15 mouse cellular contexts compared by ENCODE assay signal in genomic region chr3:65922420-65922819, GRCm38 (mm10). TPM values are rescaled to one million over a fixed set of nuclear protein-coding genes. Genes with fewer than 3 reads are reported as not detected.
DNase-seq lines count a peak whose midpoint lies in the region; ATAC-seq and TF ChIP-seq lines count a peak whose summit lies in the region.
"Had no signal": no experiment of that assay in that cellular context is flagged by ENCODE, and none has a peak within 500 bp of the region (broad histone marks: within the 10 kb centered on the region; RNA-seq: fewer than 3 reads in every experiment).

No protein-coding gene starts in this region.

- TF ChIP-seq CTCF in kidney, adult 2 months (conservative IDR thresholded peaks at IDR 0.05; ENCODE audit: insufficient read depth, insufficient read length, low read depth, low read length): no peak

- no peaks in the 10 kb centered on the region for H3K27me3 ChIP-seq in kidney, adult 2 months (replicated peaks; ENCODE audit: control insufficient read depth, insufficient read depth, low read length)
- H3K27me3 ChIP-seq: forebrain, embryonic 12.5 days had no signal

- ATAC-seq in inflammation-experienced regulatory T-cells, adult 6 months: peak; percentile 94
- ATAC-seq: hindbrain, embryonic 16.5 days had no signal

- TF ChIP-seq POLR2A in kidney, adult 2 months (IDR thresholded peaks at IDR 0.05; ENCODE audit: low read depth, low read length): no peak

- peak; percentile 25 for DNase-seq in kidney, adult 2 months
- DNase-seq in kidney, adult 18-20 months: no peak
- peak; percentile 86 for DNase-seq in 416B (ENCODE audit: low read depth)
- peak; percentile 36 for DNase-seq in CD4-positive helper T cell, adult 2 months (ENCODE audit: low read depth, low spot score)
- no peak for DNase-seq in yolk sac, embryonic 10.5 days (ENCODE audit: low spot score)
- no peak for DNase-seq in thymus, adult 18-20 months
- no peak for DNase-seq in urinary bladder, adult 2 months (ENCODE audit: low spot score)
- DNase-seq: cerebellum, adult 11 months; liver; lung, postnatal 36 days; right cerebral cortex, postnatal 14 days had no signal

- H3K36me3 ChIP-seq in kidney, adult 2 months (ENCODE audit: control insufficient read depth, insufficient read depth, low read length): no peaks in the 10 kb centered on the region
- H3K36me3 ChIP-seq: embryonic facial prominence, embryonic 10.5 days; forebrain, embryonic 12.5 days had no signal

- H3K27ac ChIP-seq in kidney, adult 2 months (ENCODE audit: insufficient read depth, low read depth, low read length): no peak overlapping the region
- H3K27ac ChIP-seq: embryonic facial prominence, embryonic 10.5 days; forebrain, embryonic 12.5 days had no signal

- 28% methylated on average over 6 of the region's 6 CpGs for WGBS in kidney, adult 2 months

- H3K4me1 ChIP-seq in kidney, adult 2 months (ENCODE audit: control insufficient read depth, insufficient read depth, low read length): peaks cover 12% of the 10 kb centered on the region; the same call in 1 of the 2 replicates
- H3K4me1 ChIP-seq: forebrain, embryonic 12.5 days had no signal

- no peak overlapping the region for H3K4me3 ChIP-seq in kidney, adult 2 months (ENCODE audit: insufficient read depth, low read depth, low read length)
- H3K4me3 ChIP-seq: embryonic facial prominence, embryonic 10.5 days; forebrain, embryonic 12.5 days had no signal

RNA-seq across cellular contexts. Expression of gene Ccnl1, which starts 35.6 kb away (rescaled TPM):
- polyA plus RNA-seq in kidney, adult 2 months (2012; rRNA removed): 20.8 and 25.6 TPM in 2 replicates
- polyA plus RNA-seq in inflammation-experienced regulatory T-cells, adult 6 months (2017; shearing (Covaris generic)): 10 to 100 TPM; 57.7 to 79.7 (median 59.5) TPM
- 86.0 and 114 TPM in 2 replicates for polyA plus RNA-seq in urinary bladder, adult 2 months (2012; rRNA removed)

Comparison
In these comparisons a context has a peak if more than half of its experiments do, and no peak if none do; other contexts are left out.
1. DNase-seq: peak in kidney, adult 2 months (single experiment), 416B (single experiment) and CD4-positive helper T cell, adult 2 months (single experiment); none in kidney, adult 18-20 months (single experiment), yolk sac, embryonic 10.5 days (single experiment), thymus, adult 18-20 months (0 of 2) and urinary bladder, adult 2 months (single experiment).